Mouse (Mus musculus) bone marrow macrophage, adult 2 months (primary cell): Measurements from ENCODE around the gene Tchh.

Experiments
- CTCF ChIP-seq: IDR thresholded peaks from 2 replicates; pipeline ENCODE4 v1.5.1; 2012; ENCODE audit warnings: low read depth, mild to moderate bottlenecking, low read length, moderate library complexity
- POLR2A ChIP-seq: IDR thresholded peaks from 2 replicates; pipeline ENCODE4 v1.6.1; 2012; ENCODE audit warnings: mild to moderate bottlenecking, low read depth, low read length, borderline replicate concordance

DNA sequence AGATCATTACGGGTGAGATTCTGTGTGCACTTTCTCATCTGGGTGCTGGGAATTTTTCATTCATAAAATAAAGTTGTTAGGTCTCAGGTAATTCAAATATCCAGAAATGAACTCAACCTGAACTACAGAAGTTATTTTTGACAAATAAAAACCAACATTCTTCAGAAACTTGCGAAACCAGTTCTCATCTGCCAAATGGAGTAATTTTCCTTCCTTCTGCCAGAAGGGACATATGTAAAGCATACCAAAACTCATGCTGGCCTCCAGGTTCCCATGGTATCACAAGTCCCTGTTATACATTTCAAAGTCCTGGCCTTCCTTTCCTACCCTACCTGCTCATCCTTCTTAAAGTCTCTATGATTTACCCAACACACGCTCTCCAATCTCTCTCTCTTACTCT is 38.2 kb upstream of the Tchh start:
- TF ChIP-seq POLR2A (no peak), CTCF (no peak)
